Comparison of ENCODE assay signal across 8 mouse cellular contexts in the genomic region with DNA sequence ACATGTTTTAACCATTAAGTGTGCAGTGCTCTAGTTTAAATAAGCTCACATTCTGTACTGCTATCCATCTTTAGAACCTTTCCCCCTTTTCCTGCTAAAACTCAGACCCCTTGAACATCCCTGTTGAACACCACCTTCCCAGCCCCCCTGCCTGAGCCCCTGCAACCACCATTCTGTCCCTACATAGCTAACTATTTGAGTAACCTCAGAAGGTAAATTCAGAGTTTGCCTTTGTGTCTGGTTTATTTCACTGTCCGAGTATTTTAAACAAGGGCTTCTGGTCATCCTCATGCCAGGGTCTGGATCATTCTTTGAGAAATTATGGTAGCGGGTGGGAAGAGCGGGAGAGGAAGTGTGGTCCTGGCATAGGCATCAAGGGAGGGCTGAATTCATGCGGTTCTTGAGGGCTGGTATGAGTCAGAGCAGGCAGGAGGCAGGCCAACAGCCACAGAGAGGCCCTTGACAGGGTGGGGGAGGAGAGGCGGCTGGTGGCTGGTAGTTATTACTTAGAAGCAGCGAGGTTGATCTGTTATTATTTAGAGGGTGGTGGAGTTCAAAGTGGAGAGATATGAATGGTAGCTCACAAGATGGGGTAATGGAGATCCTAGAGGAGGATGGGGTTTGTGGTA. TPM values are rescaled to one million over a fixed set of nuclear protein-coding genes. Genes with fewer than 3 reads are reported as not detected.
DNase-seq lines count a peak whose midpoint lies in the region; ATAC-seq and TF ChIP-seq lines count a peak whose summit lies in the region.

No protein-coding gene starts in this region.

- no peak overlapping the region for H3K4me3 ChIP-seq in embryonic facial prominence, embryonic 15.5 days (replicated peaks)
- no peak overlapping the region for H3K4me3 ChIP-seq in limb, embryonic 14.5 days (replicated peaks; ENCODE audit: low read length)
- no peak overlapping the region for H3K4me3 ChIP-seq in forebrain, embryonic 10.5 days

- WGBS in embryonic facial prominence, embryonic 15.5 days: 27% methylated on average over 6 of the region's 6 CpGs
- WGBS in limb, embryonic 14.5 days: 18% methylated on average over 6 of the region's 6 CpGs
- WGBS in forebrain, embryonic 10.5 days: 74% methylated on average over 6 of the region's 6 CpGs

- DNase-seq in urinary bladder, postnatal 14 days (ENCODE audit: low spot score): peak; percentile 74
- no peak for DNase-seq in urinary bladder, postnatal 25 days (ENCODE audit: low spot score)
- peak; percentile 39 for DNase-seq in limb, embryonic 14.5 days (ENCODE audit: low spot score)
- peak; percentile 57 for DNase-seq in naive thymus-derived CD4-positive, alpha-beta T cell, adult 2 months (ENCODE audit: low read depth)
- DNase-seq in forebrain, embryonic 10.5 days (ENCODE audit: extremely low spot score, low spot score): no peak
- DNase-seq in layer of hippocampus, postnatal 14 days (ENCODE audit: low spot score in 2 of 2): no peak
- no peak for DNase-seq in cerebellum, adult 9-10 months

- peak; percentile 83 for ATAC-seq in embryonic facial prominence, embryonic 15.5 days (ENCODE audit: insufficient number of reproducible peaks, low FRiP score, low TSS enrichment, low read depth)
- ATAC-seq in limb, embryonic 14.5 days (ENCODE audit: low FRiP score, low read depth): 0 out of 2 replicates have a peak, but pooled peaks have one; percentile 44

- no peaks in the 10 kb centered on the region for H3K36me3 ChIP-seq in embryonic facial prominence, embryonic 15.5 days
- H3K36me3 ChIP-seq in limb, embryonic 14.5 days (ENCODE audit: control insufficient read depth, insufficient read depth, low read length): no peaks in the 10 kb centered on the region
- no peaks in the 10 kb centered on the region for H3K36me3 ChIP-seq in forebrain, embryonic 10.5 days (replicated peaks)

- H3K4me2 ChIP-seq in embryonic facial prominence, embryonic 15.5 days (replicated peaks): 0 out of 2 replicates have a peak overlapping the region, but pooled peaks have one; percentile 10
- H3K4me2 ChIP-seq in limb, embryonic 14.5 days (replicated peaks; ENCODE audit: low read depth, low read length, severe bottlenecking): 0 out of 2 replicates have a peak overlapping the region, but pooled peaks have one; percentile 2

- H3K27me3 ChIP-seq in embryonic facial prominence, embryonic 15.5 days: no peaks in the 10 kb centered on the region
- H3K27me3 ChIP-seq in limb, embryonic 14.5 days (ENCODE audit: control insufficient read depth, insufficient read depth, low read length): no peaks in the 10 kb centered on the region
- H3K27me3 ChIP-seq in forebrain, embryonic 10.5 days (ENCODE audit: poor library complexity, severe bottlenecking): no peaks in the 10 kb centered on the region

- peaks cover 14% of the 10 kb centered on the region for H3K4me1 ChIP-seq in embryonic facial prominence, embryonic 15.5 days
- H3K4me1 ChIP-seq in limb, embryonic 14.5 days (ENCODE audit: control insufficient read depth, insufficient read depth, low read length): peaks cover 13% of the 10 kb centered on the region
- H3K4me1 ChIP-seq in forebrain, embryonic 10.5 days: peaks cover 5% of the 10 kb centered on the region; the same call in 1 of the 2 replicates

- TF ChIP-seq POLR2A in limb, embryonic 14.5 days (IDR thresholded peaks at IDR 0.05; ENCODE audit: borderline replicate concordance, extremely low read depth, insufficient read depth, insufficient read length): no peak

- H3K9ac ChIP-seq in embryonic facial prominence, embryonic 15.5 days: no peak overlapping the region
- no peak overlapping the region for H3K9ac ChIP-seq in limb, embryonic 14.5 days (ENCODE audit: low read depth, low read length, severe bottlenecking)

- peak overlapping the region; percentile 65; the same call in 1 of the 2 replicates for H3K27ac ChIP-seq in embryonic facial prominence, embryonic 15.5 days (replicated peaks)
- H3K27ac ChIP-seq in limb, embryonic 14.5 days (replicated peaks; ENCODE audit: low read depth, low read length): no peak overlapping the region; the same call in 1 of the 2 replicates
- no peak overlapping the region for H3K27ac ChIP-seq in forebrain, embryonic 10.5 days

- no peaks in the 10 kb centered on the region for H3K9me3 ChIP-seq in embryonic facial prominence, embryonic 15.5 days (replicated peaks)
- H3K9me3 ChIP-seq in limb, embryonic 14.5 days (ENCODE audit: control insufficient read depth, low read length): no peaks in the 10 kb centered on the region
- no peaks in the 10 kb centered on the region for H3K9me3 ChIP-seq in forebrain, embryonic 10.5 days

RNA-seq across cellular contexts. Expression of gene Scgb1a1, which starts 34.8 kb away (rescaled TPM):
- 1.3 and 1.4 TPM in 2 replicates for polyA plus RNA-seq in embryonic facial prominence, embryonic 15.5 days (2015; fragmentation: Nextera tagmentation; extraction: Ambion mirVana)
- polyA plus RNA-seq in limb, embryonic 14.5 days (2012; rRNA removed): 0.35 TPM in 1 of 2 replicates, not detected in the other
- polyA plus RNA-seq in limb, embryonic 14.5 days (2014; fragmentation: Nextera tagmentation; extraction: Ambion mirVana): not detected in 2 replicates
- polyA plus RNA-seq in forebrain, embryonic 10.5 days (2016; fragmentation: Nextera tagmentation; extraction: Ambion mirVana): not detected in 2 replicates
- total RNA-seq in layer of hippocampus, postnatal 14 days (2021): not detected

Comparison
In these comparisons a context has a peak if more than half of its experiments do, and no peak if none do; other contexts are left out.
1. DNase-seq: peak in urinary bladder, postnatal 14 days (single experiment), limb, embryonic 14.5 days (single experiment) and naive thymus-derived CD4-positive, alpha-beta T cell, adult 2 months (single experiment); none in urinary bladder, postnatal 25 days (single experiment), forebrain, embryonic 10.5 days (single experiment), layer of hippocampus, postnatal 14 days (0 of 2) and cerebellum, adult 9-10 months (single experiment).